Mouse (Mus musculus) neural tube, embryonic 10.5 days (tissue): Measurements from ENCODE around the gene Dok7.

Experiments
- DNase-seq: peaks from one replicate; pipeline ENCODE4 v3.0.0-alpha.2; 2017; ENCODE audit warnings: low spot score; ENCODE audit errors: extremely low spot score

Gene Dok7

GRCm38 (mm10) chr5:35055076-35055475 lies 1.5 kb upstream of the Dok7 start:
- DNase-seq = no peak

- no peak for DNase-seq
These were observed 1.0 kb downstream of the Dok7 start for GRCm38 (mm10) chr5:35057582-35057981.

- no peak for DNase-seq
These were observed 1.6 kb downstream of the Dok7 start for GRCm38 (mm10) chr5:35058216-35058615.

GRCm38 (mm10) chr5:35060098-35060497 lies 3.5 kb downstream of the Dok7 start:
- no peak for DNase-seq

GRCm38 (mm10) chr5:35069841-35070240 lies 13.3 kb downstream of the Dok7 start:
- no peak for DNase-seq

- no peak for DNase-seq
These were observed 13.7 kb downstream of the Dok7 start for GRCm38 (mm10) chr5:35070314-35070713.

GRCm38 (mm10) chr5:35070953-35071352 lies 14.4 kb downstream of the Dok7 start:
- DNase-seq = no peak

GRCm38 (mm10) chr5:35071855-35072254 lies 15.3 kb downstream of the Dok7 start:
- no peak for DNase-seq

- no peak for DNase-seq
These were observed 16.7 kb downstream of the Dok7 start for GRCm38 (mm10) chr5:35073235-35073634.

GRCm38 (mm10) chr5:35073992-35074391 lies 17.4 kb downstream of the Dok7 start:
- DNase-seq = no peak

GRCm38 (mm10) chr5:35076369-35076768 lies 19.8 kb downstream of the Dok7 start:
- no peak for DNase-seq

GRCm38 (mm10) chr5:35079101-35079500 lies 22.5 kb downstream of the Dok7 start:
- no peak for DNase-seq

GRCm38 (mm10) chr5:35084913-35085312 lies 28.3 kb downstream of the Dok7 start:
- DNase-seq = no peak

- DNase-seq = peak; percentile 57
These were observed 32.4 kb downstream of the Dok7 start for GRCm38 (mm10) chr5:35088785-35089613.

GRCm38 (mm10) chr5:35089614-35089963 lies 33.0 kb downstream of the Dok7 start:
- no peak for DNase-seq

- no peak for DNase-seq
These were observed 35.1 kb downstream of the Dok7 start for GRCm38 (mm10) chr5:35091636-35092035.

- no peak for DNase-seq
These were observed 46.5 kb downstream of the Dok7 start for GRCm38 (mm10) chr5:35103086-35103485.

- DNase-seq = no peak
These were observed 47.0 kb downstream of the Dok7 start for GRCm38 (mm10) chr5:35103528-35103927.

- DNase-seq = no peak
These were observed 47.8 kb downstream of the Dok7 start for GRCm38 (mm10) chr5:35104183-35104959.

GRCm38 (mm10) chr5:35104960-35105921 lies 48.7 kb downstream of the Dok7 start, which contains the start of gene Lrpap1:
Gene Lrpap1, minus strand, starts transcription at chr5:35105766.
- DNase-seq = peak; percentile 96

GRCm38 (mm10) chr5:35105922-35106298 lies 49.3 kb downstream of the Dok7 start:
- no peak for DNase-seq
